Mouse (Mus musculus) myocyte (in vitro differentiated cells): ENCODE data around the gene Tubg2.

Experiments used
- CEBPB ChIP-seq: IDR thresholded peaks from 2 replicates; pipeline ENCODE4 v1.6.1; 2011; ENCODE audit warnings: mild to moderate bottlenecking, moderate library complexity; ENCODE audit not compliant: poor library complexity, insufficient read depth, severe bottlenecking
- E2F4 ChIP-seq: IDR thresholded peaks from one replicate; pipeline ENCODE4 v1.6.1; 2011; ENCODE audit warnings: mild to moderate bottlenecking, control low read depth, moderate library complexity; ENCODE audit not compliant: insufficient read depth
- MAX ChIP-seq: IDR thresholded peaks from one replicate; pipeline ENCODE4 v1.6.1; 2011; ENCODE audit warnings: low read depth, mild to moderate bottlenecking, control low read depth
- MYOD1 ChIP-seq, 3 experiments: IDR thresholded peaks; one replicate each; pipeline ENCODE4 v1.6.1; 2011; ENCODE audit warnings: control low read depth in 2 of 3, low read depth in 2 of 3, mild to moderate bottlenecking in 2 of 3, moderate library complexity in 1 of 3; ENCODE audit not compliant: insufficient read length in 2 of 3, control insufficient read depth in 1 of 3
- POLR2A ChIP-seq: IDR thresholded peaks from one replicate; pipeline ENCODE4 v1.6.1; 2011; ENCODE audit warnings: low read depth, mild to moderate bottlenecking, control low read depth, moderate library complexity; ENCODE audit not compliant: insufficient read length
- POLR2AphosphoS2 ChIP-seq: IDR thresholded peaks from one replicate; pipeline ENCODE4 v1.6.1; 2011; ENCODE audit warnings: low read depth, control low read depth; ENCODE audit not compliant: insufficient read length
- SRF ChIP-seq: IDR thresholded peaks from one replicate; pipeline ENCODE4 v1.6.1; 2011; ENCODE audit warnings: low read depth; ENCODE audit not compliant: control insufficient read depth, insufficient read length
- TCF12 ChIP-seq: IDR thresholded peaks from one replicate; pipeline ENCODE4 v1.6.1; 2011; ENCODE audit warnings: mild to moderate bottlenecking, control low read depth; ENCODE audit not compliant: poor library complexity, insufficient read depth, severe bottlenecking
- USF1 ChIP-seq: IDR thresholded peaks from one replicate; pipeline ENCODE4 v1.6.1; 2011; ENCODE audit warnings: low read depth, mild to moderate bottlenecking, control low read depth, moderate library complexity

DNA sequence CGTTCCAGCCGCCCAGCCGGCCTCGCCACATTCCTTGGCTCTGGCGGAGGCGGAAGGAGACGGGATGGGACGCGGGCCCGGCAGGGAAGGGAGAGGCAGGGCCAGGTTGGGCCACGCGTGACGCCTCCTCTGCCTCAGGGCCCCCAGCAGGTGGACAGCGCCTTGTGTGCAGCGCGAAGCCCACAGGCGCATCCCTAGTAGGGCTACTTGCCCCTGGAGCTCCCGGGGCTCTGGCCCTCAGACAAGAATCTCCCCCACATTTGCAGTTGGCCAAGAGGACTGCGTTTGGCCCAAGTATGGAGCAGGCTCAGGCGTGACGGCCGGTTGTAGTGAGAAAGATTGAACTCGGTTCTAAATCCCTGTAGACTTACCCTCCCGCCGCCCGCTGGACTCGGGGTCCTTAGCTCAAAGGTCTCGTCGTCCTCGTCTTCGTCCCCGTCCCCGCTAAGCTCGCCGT lies 14.7 kb downstream of the Tubg2 start, which contains the start of gene Cntnap1:
- TF ChIP-seq POLR2A (peak; percentile 60), SRF (no peak), USF1 (no peak), TCF12 (no peak), MYOD1 (IDR thresholded peaks at IDR 0.05; ENCODE audit: control insufficient read depth in 1 of 3, insufficient read length in 2 of 3, low read depth in 2 of 3) (peak in 2 of 3 experiments; percentile 12 to 73), E2F4 (no peak), MAX (no peak), POLR2AphosphoS2 (peak; percentile 58), CEBPB (no peak)
